Mouse (Mus musculus) neural tube, embryonic 14.5 days (tissue): ENCODE results near the gene Rnpepl1. TPM values are rescaled to one million over a fixed set of nuclear protein-coding genes. Genes with fewer than 3 reads are reported as not detected.
A peak's percentile ranks its signal among the peaks of the same experiment; 100 is the strongest.
"Not testable (repeated sequence)": the region's sequence is repeated elsewhere in the genome, so short reads cannot be mapped to it uniquely, and the experiment has no call there.

Source experiments
- ATAC-seq: fragments of 200-750 bp; cut with Nextera tagmentation; 2 replicates; pipeline ENCODE4 v1.8.0; 2017; ENCODE audit warnings: low read depth, mild to moderate bottlenecking, moderate TSS enrichment, moderate library complexity
- H3K27ac ChIP-seq: fragments of 300-500 bp; sonication (generic); 2 replicates; pipeline ENCODE4 v1.5.1; 2014; ENCODE audit warnings: low read depth, mild to moderate bottlenecking, control low read depth, low read length, moderate library complexity, mixed read lengths
- H3K27me3 ChIP-seq: fragments of 300-500 bp; sonication (generic); 2 replicates; pipeline ENCODE4 v1.6.1; 2014; ENCODE audit warnings: low read length; ENCODE audit not compliant: control insufficient read depth, insufficient read depth
- H3K36me3 ChIP-seq: fragments of 300-500 bp; sonication (generic); 2 replicates; pipeline ENCODE4 v1.6.1; 2014; ENCODE audit warnings: low read length, mixed read lengths; ENCODE audit not compliant: control insufficient read depth, insufficient read depth
- H3K4me1 ChIP-seq: fragments of 300-500 bp; sonication (generic); 2 replicates; pipeline ENCODE4 v1.6.1; 2014; ENCODE audit warnings: low read length; ENCODE audit not compliant: control insufficient read depth, insufficient read depth
- H3K4me2 ChIP-seq: fragments of 300-500 bp; sonication (generic); 2 replicates; pipeline ENCODE4 v1.6.1; 2014; ENCODE audit warnings: mild to moderate bottlenecking, low read depth, low read length, control low read depth
- H3K4me3 ChIP-seq: fragments of 300-500 bp; sonication (generic); 2 replicates; pipeline ENCODE4 v1.5.1; 2014; ENCODE audit warnings: low read depth, low read length, control low read depth, mixed read lengths
- H3K9ac ChIP-seq: fragments of 300-500 bp; sonication (generic); replicated peaks from 2 replicates; pipeline ENCODE4 v1.6.1; 2014; ENCODE audit warnings: low read depth, mild to moderate bottlenecking, control low read depth, low read length, mixed read lengths
- H3K9me3 ChIP-seq: fragments of 300-500 bp; sonication (generic); 2 replicates; pipeline ENCODE4 v1.6.1; 2016; ENCODE audit warnings: low read length; ENCODE audit not compliant: control insufficient read depth
- WGBS: fragments of 180-500 bp; shearing (Covaris S2); extraction: QIAGEN DNeasy Blood & Tissue Kit; methylation state at CpG from one replicate; pipeline ENCODE4 v1.1.7; 2014; 5-methylcytosine and 5-hydroxymethylcytosine counted together
- polyA plus RNA-seq: library from polyadenylated mRNA; unstranded; fragments of >200 nt; fragmentation: Nextera tagmentation; extraction: Ambion mirVana; gene quantifications from 2 replicates; pipeline ENCODE4 v1.2.1, GENCODE M21; 2014

Rnpepl1 gene
- polyA plus RNA-seq, 1 experiment from 2014 or later: 27.0 TPM

DNA sequence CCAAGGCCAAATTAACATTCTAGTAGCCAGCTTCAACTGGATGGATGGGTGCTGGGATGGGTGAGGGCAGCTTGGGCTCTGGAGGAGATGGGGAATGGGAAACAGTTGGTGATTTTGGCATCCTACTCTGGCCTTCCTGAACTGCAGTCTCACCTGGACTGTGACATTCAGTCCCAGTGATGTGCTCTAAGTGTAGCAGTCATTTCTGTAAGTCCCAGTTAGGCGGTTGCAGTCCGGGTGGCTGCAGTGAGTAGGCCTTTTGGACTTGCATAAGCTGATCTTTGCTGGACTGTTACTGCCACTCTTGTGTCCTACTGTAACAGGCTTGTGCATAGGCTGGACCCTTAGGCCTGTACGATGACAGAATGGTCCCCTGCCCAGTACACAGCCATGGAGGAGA lies 37.4 kb downstream of the Rnpepl1 start:
- Histone ChIP-seq H3K36me3 (peaks cover 44% of the 10 kb centered on the region), H3K9ac (no peak overlapping the region), H3K27me3 (no peaks in the 10 kb centered on the region), H3K4me3 (no peak overlapping the region), H3K9me3 (no peaks in the 10 kb centered on the region), H3K4me1 (no peaks in the 10 kb centered on the region), H3K4me2 (no peak overlapping the region), H3K27ac (no peak overlapping the region)
- no peak for ATAC-seq
- 100% methylated on average over 3 of the region's 3 CpGs for WGBS

- no peak for ATAC-seq
- H3K9ac ChIP-seq: no peak overlapping the region
- H3K4me1 ChIP-seq: no peaks in the 10 kb centered on the region
- H3K27me3 ChIP-seq: no peaks in the 10 kb centered on the region
- peaks cover 41% of the 10 kb centered on the region for H3K36me3 ChIP-seq
- no peaks in the 10 kb centered on the region for H3K9me3 ChIP-seq
- 56% methylated on average over 6 of the region's 6 CpGs for WGBS
- no peak overlapping the region for H3K4me2 ChIP-seq
- H3K4me3 ChIP-seq: no peak overlapping the region
- H3K27ac ChIP-seq: no peak overlapping the region
These were observed 38.8 kb downstream of the Rnpepl1 start for GRCm38 (mm10) chr1:92949426-92949825.

DNA sequence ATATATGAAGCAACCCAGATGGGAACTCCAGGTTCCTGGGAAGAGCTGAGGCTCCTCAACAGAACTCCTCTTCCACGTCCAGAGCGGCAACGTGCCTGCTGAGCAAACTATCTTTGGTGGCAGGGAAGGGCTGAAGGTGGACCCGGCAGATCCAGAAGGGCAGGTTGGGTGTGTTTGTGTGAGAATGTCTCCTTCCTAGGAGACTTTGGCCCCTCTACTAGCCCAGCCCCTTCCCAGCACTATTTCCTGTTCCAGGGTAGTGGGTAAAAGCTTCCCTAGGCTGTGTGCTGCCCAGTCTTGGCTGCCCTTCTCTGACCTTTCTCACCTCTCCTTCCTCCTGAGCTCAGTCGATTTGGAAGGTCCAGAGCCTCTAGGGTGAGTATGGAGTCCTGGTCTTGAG lies 40.0 kb downstream of the Rnpepl1 start, which contains the start of gene Gpr35:
Gpr35 (plus strand) TSS at position 259 of the 400 bp plus-strand sequence.
- 76% methylated on average over 5 of the region's 5 CpGs for WGBS
- Histone ChIP-seq H3K27me3 (no peaks in the 10 kb centered on the region), H3K9me3 (no peaks in the 10 kb centered on the region), H3K4me2 (no peak within 1 kb of the TSS), H3K36me3 (peaks cover 30% of the 10 kb centered on the region), H3K27ac (no peak within 1 kb of the TSS), H3K4me3 (no peak within 1 kb of the TSS), H3K4me1 (no peaks in the 10 kb centered on the region), H3K9ac (no peak within 1 kb of the TSS)
- no peak for ATAC-seq

GRCm38 (mm10) chr1:92953641-92954040 lies 43.1 kb downstream of the Rnpepl1 start:
- H3K9me3 ChIP-seq: no peaks in the 10 kb centered on the region
- no peak overlapping the region for H3K27ac ChIP-seq
- H3K27me3 ChIP-seq: no peaks in the 10 kb centered on the region
- 76% methylated on average over 2 of the region's 2 CpGs for WGBS
- no peaks in the 10 kb centered on the region for H3K4me1 ChIP-seq
- H3K4me3 ChIP-seq: no peak overlapping the region
- H3K4me2 ChIP-seq: no peak overlapping the region
- no peak for ATAC-seq
- H3K9ac ChIP-seq: no peak overlapping the region
- H3K36me3 ChIP-seq: peaks cover 11% of the 10 kb centered on the region; the same call in 1 of the 2 replicates

GRCm38 (mm10) chr1:92956571-92957335 lies 46.2 kb downstream of the Rnpepl1 start:
- not testable (repeated sequence) for H3K27me3 ChIP-seq, H3K9me3 ChIP-seq, H3K4me2 ChIP-seq, H3K27ac ChIP-seq, H3K4me1 ChIP-seq, H3K36me3 ChIP-seq, H3K9ac ChIP-seq, H3K4me3 ChIP-seq
- 11% methylated on average over 10 of the region's 11 CpGs for WGBS
- peak; percentile 49; the same call in 1 of the 2 replicates for ATAC-seq

DNA sequence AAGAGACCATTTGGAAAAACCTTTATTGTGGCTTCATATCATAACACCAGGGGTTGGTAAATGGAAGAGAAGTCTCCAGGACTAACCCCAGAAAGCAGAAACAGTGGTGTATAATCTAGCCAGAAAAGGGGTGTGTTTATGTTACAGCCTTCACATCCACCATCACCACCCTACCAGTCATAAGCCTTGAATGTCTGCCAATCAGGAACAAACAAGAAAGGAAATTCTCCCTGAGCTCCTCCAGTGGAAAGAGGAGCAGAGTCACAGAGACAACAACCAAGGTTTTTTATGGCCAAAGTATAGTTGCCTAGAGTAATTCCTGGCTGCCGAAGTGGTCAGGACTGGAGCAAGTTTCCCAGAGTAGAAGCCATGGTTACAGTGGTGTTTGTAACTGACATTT lies 48.4 kb downstream of the Rnpepl1 start:
- no peak overlapping the region for H3K27ac ChIP-seq
- no peak overlapping the region for H3K4me3 ChIP-seq
- WGBS: 78% methylated on average over 1 of the region's 1 CpGs
- no peak overlapping the region for H3K9ac ChIP-seq
- no peaks in the 10 kb centered on the region for H3K27me3 ChIP-seq
- H3K36me3 ChIP-seq: no peaks in the 10 kb centered on the region
- no peaks in the 10 kb centered on the region for H3K4me1 ChIP-seq
- H3K9me3 ChIP-seq: no peaks in the 10 kb centered on the region
- no peak for ATAC-seq
- no peak overlapping the region for H3K4me2 ChIP-seq

GRCm38 (mm10) chr1:92970791-92971190 lies 60.2 kb downstream of the Rnpepl1 start:
- not testable (repeated sequence) for H3K4me2 ChIP-seq, H3K27ac ChIP-seq, H3K36me3 ChIP-seq, H3K4me1 ChIP-seq, H3K9ac ChIP-seq, H3K27me3 ChIP-seq, H3K9me3 ChIP-seq, ATAC-seq, H3K4me3 ChIP-seq
- WGBS: 83% methylated on average over 6 of the region's 6 CpGs

DNA sequence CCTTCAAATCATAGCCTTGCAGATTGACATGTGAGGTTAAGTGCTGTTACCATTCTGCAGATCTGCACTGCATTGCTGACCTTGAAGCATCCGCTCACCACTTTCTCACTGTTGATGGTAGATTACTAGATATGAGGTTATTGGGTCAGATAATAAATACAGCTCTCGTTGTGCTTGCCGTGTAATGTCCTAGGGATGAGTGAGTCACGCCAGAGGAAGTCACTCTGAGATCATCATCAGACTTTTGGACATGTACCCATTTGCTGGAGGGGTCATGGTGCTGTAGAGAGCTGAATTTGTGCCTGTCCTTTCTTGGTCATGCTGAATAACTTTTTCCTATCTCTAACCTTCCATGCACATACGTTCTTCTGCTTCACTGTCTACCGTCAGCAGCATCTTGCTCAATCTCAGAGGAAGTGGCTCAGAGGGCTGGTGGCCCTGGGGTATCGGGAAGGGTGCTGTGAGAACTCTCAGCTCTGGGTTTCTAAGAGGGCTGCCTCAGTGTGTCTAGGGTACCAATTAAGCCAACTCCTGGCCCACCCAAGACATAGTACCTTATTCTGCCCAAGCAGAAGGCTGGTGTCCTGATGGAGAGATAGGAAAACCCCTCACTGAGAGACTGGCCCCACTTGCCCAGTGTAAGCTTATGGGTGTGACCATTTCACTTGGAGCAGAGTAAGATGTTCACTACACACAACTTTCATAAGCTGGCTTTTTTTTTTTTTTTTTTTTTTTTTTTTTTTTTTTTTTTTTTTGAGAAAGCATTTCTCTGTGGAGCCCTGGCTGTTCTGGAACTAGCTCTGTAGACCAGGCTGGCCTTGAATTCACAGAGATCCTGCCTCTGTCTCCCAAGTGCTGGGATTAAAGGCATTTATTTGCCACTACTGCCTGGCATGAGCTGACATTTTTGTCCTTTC lies 61.6 kb downstream of the Rnpepl1 start:
- Histone ChIP-seq H3K9me3 (no peaks in the 10 kb centered on the region), H3K4me2 (no peak overlapping the region), H3K4me3 (no peak overlapping the region), H3K27ac (no peak overlapping the region), H3K27me3 (no peaks in the 10 kb centered on the region), H3K36me3 (no peaks in the 10 kb centered on the region), H3K9ac (no peak overlapping the region), H3K4me1 (no peaks in the 10 kb centered on the region)
- 89% methylated on average over 7 of the region's 7 CpGs for WGBS
- ATAC-seq: no peak

DNA sequence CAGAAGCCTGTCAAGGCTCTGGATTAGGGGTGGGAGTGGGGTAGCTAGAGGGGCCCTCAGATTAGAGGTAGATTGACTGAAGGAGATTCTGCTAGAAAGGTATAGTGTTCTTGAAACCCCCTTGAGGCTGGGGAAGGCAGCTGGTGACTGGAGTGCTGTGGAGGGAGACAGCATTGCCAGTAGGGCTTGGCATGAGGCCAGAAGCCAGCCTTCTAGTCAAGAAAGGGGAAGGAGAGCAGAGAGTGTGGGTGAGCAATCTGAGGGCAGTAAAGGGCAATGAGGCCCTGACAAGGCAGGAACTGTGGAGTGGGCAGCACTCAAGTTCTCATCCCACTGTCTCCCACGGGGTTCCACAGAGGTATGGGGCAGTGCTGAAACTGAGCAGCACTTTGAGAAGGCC lies 62.3 kb downstream of the Rnpepl1 start:
- Histone ChIP-seq H3K27ac (no peak overlapping the region), H3K9ac (no peak overlapping the region), H3K4me1 (no peaks in the 10 kb centered on the region), H3K9me3 (no peaks in the 10 kb centered on the region), H3K4me3 (no peak overlapping the region), H3K4me2 (no peak overlapping the region), H3K36me3 (no peaks in the 10 kb centered on the region), H3K27me3 (no peaks in the 10 kb centered on the region)
- ATAC-seq: no peak
- WGBS: 69% methylated on average over 1 of the region's 1 CpGs
